Mouse (Mus musculus) bone marrow macrophage, adult 2 months (primary cell): ENCODE measurements around the gene Tln2.

Experiments used
- CTCF ChIP-seq: IDR thresholded peaks from 2 replicates; pipeline ENCODE4 v1.5.1; 2012; ENCODE audit warnings: low read depth, mild to moderate bottlenecking, low read length, moderate library complexity
- POLR2A ChIP-seq: IDR thresholded peaks from 2 replicates; pipeline ENCODE4 v1.6.1; 2012; ENCODE audit warnings: mild to moderate bottlenecking, low read depth, low read length, borderline replicate concordance

DNA sequence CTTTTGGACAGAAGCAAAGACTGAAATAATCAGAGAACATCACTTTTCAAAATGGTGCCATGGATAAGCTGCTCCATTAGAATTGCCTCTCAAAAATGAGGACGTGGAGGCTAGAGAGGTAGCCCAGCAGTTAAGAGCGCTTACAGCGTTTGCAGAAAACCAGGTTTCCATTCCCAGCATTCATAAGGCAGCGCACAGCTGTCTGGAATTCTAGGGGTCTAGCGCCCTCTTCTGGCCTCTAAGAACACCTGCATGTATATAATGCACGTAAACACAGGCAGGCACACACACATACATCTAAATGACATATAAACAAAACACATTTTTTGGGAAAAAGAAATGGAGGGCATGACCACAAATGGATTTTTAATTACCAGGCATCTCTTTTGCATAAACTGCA lies 385.7 kb downstream of the Tln2 start:
- TF ChIP-seq CTCF (no peak), POLR2A (no peak)
